ENCODE assay signal across 21 mouse cellular contexts in genomic region chr3:60745075-60745474, GRCm38 (mm10).
DNase-seq lines count a peak whose midpoint lies in the region; ATAC-seq lines count a peak whose summit lies in the region.
"Had no signal": no experiment of that assay in that cellular context is flagged by ENCODE, and none has a peak within 500 bp of the region (broad histone marks: within the 10 kb centered on the region; RNA-seq: fewer than 3 reads in every experiment).

No protein-coding gene starts in this region.

- no peak overlapping the region for H3K4me3 ChIP-seq in liver, embryonic 16.5 days (ENCODE audit: low read depth, low read length)
- H3K4me3 ChIP-seq: embryonic facial prominence, embryonic 10.5 days; erythroblast, embryonic 14.5 days; forebrain, embryonic 12.5 days; heart, embryonic 13.5 days; hindbrain, embryonic 15.5 days had no signal

- 59% methylated on average over 1 of the region's 1 CpGs for WGBS in liver, embryonic 16.5 days (ENCODE audit: insufficient replicate concordance)

- DNase-seq in A20 (ENCODE audit: low read depth, low spot score): peak; percentile 12
- peak; percentile 21 for DNase-seq in c-Kit-negative CD71-positive TER-119-positive erythroid progenitor cells, embryonic 14.5 days (ENCODE audit: low read depth, low spot score)
- DNase-seq in kidney, postnatal 36 days: no peak
- no peak for DNase-seq in cerebellum, postnatal 25 days
- no peak for DNase-seq in frontal cortex, postnatal 10 days (ENCODE audit: low spot score in 2 of 2)
- DNase-seq: adrenal gland, adult 8-10 months; adrenal gland, postnatal 36 days; cerebellum, adult 11-12 months; cerebellum, adult 9-10 months; cerebellum, postnatal 36 days; gastrocnemius, postnatal 14 days; heart, postnatal 36 days had no signal

- 0 out of 2 replicates have a peak, but pooled peaks have one; percentile 17 for ATAC-seq in granulocyte monocyte progenitor cell, adult 5-6 weeks (replicated peaks; ENCODE audit: poor library complexity, severe bottlenecking)
- ATAC-seq in liver, embryonic 16.5 days (ENCODE audit: low read depth): peak; percentile 58
- ATAC-seq: forebrain, embryonic 16.5 days had no signal

- H3K27me3 ChIP-seq in liver, embryonic 16.5 days (ENCODE audit: control insufficient read depth, insufficient read depth, low read depth, low read length): no peaks in the 10 kb centered on the region
- H3K27me3 ChIP-seq: forebrain, embryonic 12.5 days; heart, embryonic 13.5 days; hindbrain, embryonic 15.5 days had no signal

- H3K4me1 ChIP-seq in liver, embryonic 16.5 days (ENCODE audit: control insufficient read depth, low read depth, low read length): peaks cover 5% of the 10 kb centered on the region; the same call in 1 of the 2 replicates
- H3K4me1 ChIP-seq: embryonic facial prominence, embryonic 10.5 days; forebrain, embryonic 12.5 days; heart, embryonic 13.5 days; hindbrain, embryonic 15.5 days had no signal

- H3K4me2 ChIP-seq in liver, embryonic 16.5 days (ENCODE audit: low read depth, low read length): no peak overlapping the region
- H3K4me2 ChIP-seq: forebrain, embryonic 12.5 days; heart, embryonic 13.5 days; hindbrain, embryonic 15.5 days had no signal

- no peak overlapping the region for H3K9ac ChIP-seq in liver, embryonic 16.5 days (ENCODE audit: low read depth, low read length)
- H3K9ac ChIP-seq: forebrain, embryonic 12.5 days; heart, embryonic 13.5 days; hindbrain, embryonic 15.5 days had no signal

- no peaks in the 10 kb centered on the region for H3K36me3 ChIP-seq in liver, embryonic 16.5 days (ENCODE audit: control insufficient read depth, insufficient read depth)
- H3K36me3 ChIP-seq: embryonic facial prominence, embryonic 10.5 days; forebrain, embryonic 12.5 days; G1E; heart, embryonic 13.5 days; hindbrain, embryonic 15.5 days had no signal

- H3K9me3 ChIP-seq in liver, embryonic 16.5 days (replicated peaks; ENCODE audit: control insufficient read depth, low read length): no peaks in the 10 kb centered on the region
- H3K9me3 ChIP-seq: embryonic facial prominence, embryonic 10.5 days; forebrain, embryonic 12.5 days; G1E; heart, embryonic 13.5 days; hindbrain, embryonic 15.5 days had no signal

- no peak overlapping the region for H3K27ac ChIP-seq in liver, embryonic 16.5 days (ENCODE audit: low read length)
- H3K27ac ChIP-seq: embryonic facial prominence, embryonic 10.5 days; forebrain, embryonic 12.5 days; heart, embryonic 13.5 days; hindbrain, embryonic 15.5 days had no signal

Comparison
In these comparisons a context has a peak if more than half of its experiments do, and no peak if none do; other contexts are left out.
1. DNase-seq: peak in A20 (single experiment) and c-Kit-negative CD71-positive TER-119-positive erythroid progenitor cells, embryonic 14.5 days (single experiment); none in kidney, postnatal 36 days (0 of 2), cerebellum, postnatal 25 days (0 of 2) and frontal cortex, postnatal 10 days (0 of 2).